Mouse (Mus musculus) erythroblast, embryonic 14.5 days (primary cell): ENCODE results near the gene Atxn1l. TPM values are rescaled to one million over a fixed set of nuclear protein-coding genes. Genes with fewer than 3 reads are reported as not detected.

Experiments
- H3K27me3 ChIP-seq: 2 replicates; pipeline ENCODE4 v1.6.1; 2012; ENCODE audit warnings: inconsistent platforms; ENCODE audit not compliant: control insufficient read depth
- H3K36me3 ChIP-seq: 2 replicates; pipeline ENCODE4 v1.6.1; 2012; ENCODE audit warnings: mild to moderate bottlenecking, inconsistent platforms; ENCODE audit not compliant: control insufficient read depth
- H3K4me1 ChIP-seq: 2 replicates; pipeline ENCODE4 v1.6.1; 2012; ENCODE audit warnings: inconsistent platforms; ENCODE audit not compliant: control insufficient read depth
- H3K4me3 ChIP-seq: replicated peaks from 2 replicates; pipeline ENCODE3; 2012; ENCODE audit warnings: moderate library complexity, mild to moderate bottlenecking, inconsistent platforms
- H3K9me3 ChIP-seq: 2 replicates; pipeline ENCODE4 v1.6.1; 2012; ENCODE audit warnings: low read length, inconsistent platforms, mixed read lengths; ENCODE audit not compliant: control insufficient read depth
- GATA1 ChIP-seq: IDR thresholded peaks from 2 replicates; pipeline ENCODE4 v1.6.1; 2012; ENCODE audit warnings: low read length, inconsistent platforms, mixed read lengths
- TAL1 ChIP-seq: IDR thresholded peaks from 3 replicates; pipeline ENCODE4 v1.6.1; 2012; ENCODE audit warnings: low read length, inconsistent platforms, mixed read lengths
- polyA plus RNA-seq: library from polyadenylated mRNA; stranded (reverse); fragments of >175 nt; gene quantifications from 2 replicates; pipeline ENCODE4 v1.2.3, GENCODE M21; 2012

Gene Atxn1l
- polyA plus RNA-seq, 1 experiment: 1.3 TPM

DNA sequence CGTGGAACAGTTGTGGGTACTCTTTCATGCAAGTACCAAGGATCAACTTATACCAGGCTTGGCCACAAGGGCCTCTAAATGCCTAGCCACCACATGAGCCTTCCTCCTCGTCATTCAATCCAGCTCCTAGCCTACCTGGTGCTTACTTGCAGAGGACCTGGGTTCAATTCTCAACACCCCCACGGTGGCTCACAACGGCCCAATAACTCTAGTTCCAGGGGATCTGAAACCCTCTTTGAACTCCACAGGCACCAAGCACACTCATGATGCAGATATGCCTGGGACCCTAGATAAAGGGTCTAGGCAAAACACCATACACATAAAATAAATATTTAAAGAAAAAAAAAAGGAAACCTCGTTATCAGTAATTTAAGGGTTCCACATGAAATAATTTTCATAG is 45.8 kb downstream of the Atxn1l start:
- Histone ChIP-seq H3K4me3 (peak overlapping the region; percentile 70), H3K9me3 (no peaks in the 10 kb centered on the region), H3K4me1 (peaks cover 36% of the 10 kb centered on the region), H3K27me3 (no peaks in the 10 kb centered on the region), H3K36me3 (peaks cover 15% of the 10 kb centered on the region)
- TF ChIP-seq GATA1 (no peak), TAL1 (no peak)

DNA sequence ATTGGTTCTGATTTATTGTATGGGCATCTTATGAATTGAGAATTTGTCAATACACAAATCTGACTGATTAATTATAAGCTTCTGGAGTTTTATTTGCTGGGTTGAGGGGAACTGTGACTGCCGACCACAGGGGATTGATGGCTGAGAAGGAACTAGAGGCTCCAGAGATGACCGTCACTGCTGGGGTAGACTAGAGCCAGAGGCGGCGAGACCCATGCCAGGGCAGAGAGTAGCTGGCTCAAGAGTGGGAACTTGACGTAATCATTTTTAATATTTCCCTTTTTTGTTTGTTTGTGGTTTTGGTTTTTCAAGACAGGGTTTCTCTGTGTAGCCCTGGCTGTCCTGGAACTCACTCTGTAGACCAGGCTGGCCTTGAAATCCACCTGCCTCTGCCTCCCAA is 50.3 kb downstream of the Atxn1l start:
- Histone ChIP-seq H3K4me1 (peaks cover 24% of the 10 kb centered on the region), H3K36me3 (peaks cover 31% of the 10 kb centered on the region), H3K27me3 (no peaks in the 10 kb centered on the region), H3K4me3 (no peak overlapping the region), H3K9me3 (no peaks in the 10 kb centered on the region)
- no peak for TF ChIP-seq GATA1
- no peak for TF ChIP-seq TAL1

DNA sequence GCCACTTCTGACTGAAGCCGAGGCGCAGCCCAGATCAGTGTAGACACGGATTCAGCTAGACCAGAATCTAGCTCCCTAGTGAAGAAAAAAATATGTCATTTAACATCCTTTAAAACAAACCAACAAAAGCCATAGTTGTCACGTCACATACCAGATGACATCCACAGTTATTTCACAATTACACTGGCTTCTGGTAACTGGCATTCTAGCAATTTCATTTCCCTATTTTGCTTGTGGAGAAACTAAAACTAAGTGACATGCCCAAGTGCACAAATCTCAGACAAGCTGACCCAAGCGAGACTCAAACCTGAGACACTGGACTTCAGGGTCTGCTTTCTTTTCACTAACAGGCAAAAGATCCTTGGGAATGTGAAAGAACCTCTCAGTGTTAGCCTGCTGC is 55.4 kb downstream of the Atxn1l start:
- TF ChIP-seq GATA1: no peak
- TF ChIP-seq TAL1: no peak
- no peak overlapping the region for H3K4me3 ChIP-seq
- no peaks in the 10 kb centered on the region for H3K4me1 ChIP-seq
- H3K27me3 ChIP-seq: no peaks in the 10 kb centered on the region
- peaks cover 66% of the 10 kb centered on the region for H3K36me3 ChIP-seq
- H3K9me3 ChIP-seq: no peaks in the 10 kb centered on the region

DNA sequence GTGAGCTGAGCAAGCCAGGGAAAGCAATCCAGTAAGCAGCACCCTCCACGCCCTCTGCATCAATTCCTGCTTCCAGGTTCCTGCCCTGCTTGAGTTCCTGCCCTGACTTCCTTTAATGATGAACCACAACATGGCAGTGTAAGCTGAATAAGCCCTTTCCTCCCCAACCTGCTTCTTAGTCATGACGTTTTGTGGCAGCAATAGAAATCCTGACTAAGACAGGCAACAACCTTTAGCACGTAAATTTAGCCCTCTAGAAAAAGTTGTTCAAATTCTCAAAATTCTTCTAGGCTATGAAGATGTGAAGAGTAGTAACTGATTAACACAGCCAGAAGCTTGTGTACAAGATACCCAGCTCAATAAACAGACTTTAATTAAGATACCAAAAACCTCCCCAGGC is 56.0 kb downstream of the Atxn1l start:
- Histone ChIP-seq H3K36me3 (peaks cover 71% of the 10 kb centered on the region), H3K4me3 (no peak overlapping the region), H3K27me3 (no peaks in the 10 kb centered on the region)

More for the DNA sequence above, 56.0 kb downstream of the Atxn1l start:
- no peaks in the 10 kb centered on the region for H3K4me1 ChIP-seq
- no peaks in the 10 kb centered on the region for H3K9me3 ChIP-seq
- TF ChIP-seq TAL1: no peak
- TF ChIP-seq GATA1: no peak

Other genes starting within 250 kb of the Atxn1l start
- gene Pmfbp1, start 243.7 kb downstream of the Atxn1l start, polyA plus RNA-seq: not detected in 2 replicates
- gene Dhx38, start 171.9 kb downstream of the Atxn1l start, polyA plus RNA-seq: 2.4 and 3.1 TPM in 2 replicates
- 0.37 and 0.41 TPM in 2 replicates for gene Txnl4b, start 171.8 kb downstream of the Atxn1l start, polyA plus RNA-seq
- gene Hp, start 158.6 kb downstream of the Atxn1l start, polyA plus RNA-seq: 0.23 and 0.26 TPM in 2 replicates
- gene Dhodh, start 129.1 kb downstream of the Atxn1l start, polyA plus RNA-seq: 0.95 and 1.3 TPM in 2 replicates
- 0.01 TPM in 2 replicates for gene Pkd1l3, start 123.2 kb downstream of the Atxn1l start, polyA plus RNA-seq
- gene Ist1, start 44.5 kb downstream of the Atxn1l start, polyA plus RNA-seq: 0.78 and 0.93 TPM in 2 replicates
- gene Zfp821, start 32.2 kb downstream of the Atxn1l start, polyA plus RNA-seq: 2.2 and 2.5 TPM in 2 replicates
- 0.16 and 0.26 TPM in 2 replicates for gene Ap1g1, start 40.8 kb upstream of the Atxn1l start, polyA plus RNA-seq
- gene Phlpp2, start 130.8 kb upstream of the Atxn1l start, polyA plus RNA-seq: 0.45 and 0.51 TPM in 2 replicates
- not detected in 2 replicates for gene Marveld3, start 224.5 kb upstream of the Atxn1l start, polyA plus RNA-seq